Mouse (Mus musculus): ENCODE data around the gene Gm49711. TPM values are rescaled to one million over a fixed set of nuclear protein-coding genes. Genes with fewer than 3 reads are reported as not detected.

Gm49711 gene
- polyA plus RNA-seq (2015; fragmentation: Nextera tagmentation; extraction: Ambion mirVana), result 0.25 and 0.63 TPM in 2 replicates

- Histone ChIP-seq H3K9ac (peak within 1 kb of the TSS; percentile 83), H3K27me3 (no peaks in the 10 kb centered on the region), H3K9me3 (peaks cover 10% of the 10 kb centered on the region; the same call in 1 of the 2 replicates), H3K4me3 (peak within 1 kb of the TSS; percentile 88), H3K36me3 (peaks cover 23% of the 10 kb centered on the region), H3K27ac (peak within 1 kb of the TSS; percentile 86), H3K4me1 (peaks cover 21% of the 10 kb centered on the region), H3K4me2 (peak within 1 kb of the TSS; percentile 80)
- peak; percentile 87 for ATAC-seq (ENCODE audit: insufficient number of reproducible peaks, insufficient read depth, low FRiP score, low TSS enrichment, low read depth)
- under 1% methylated on average over 85 of the region's 99 CpGs for WGBS
Measured at GRCm38 (mm10) chr16:92057852-92058643, at the start of gene Gm49711, which contains the start of the genes Mrps6 and Slc5a3. TSS of gene Gm49711 (plus strand) at chr16:92058316. TSS of gene Mrps6 (plus strand) at chr16:92058270. TSS of gene Slc5a3 (plus strand) at chr16:92058322.

DNA sequence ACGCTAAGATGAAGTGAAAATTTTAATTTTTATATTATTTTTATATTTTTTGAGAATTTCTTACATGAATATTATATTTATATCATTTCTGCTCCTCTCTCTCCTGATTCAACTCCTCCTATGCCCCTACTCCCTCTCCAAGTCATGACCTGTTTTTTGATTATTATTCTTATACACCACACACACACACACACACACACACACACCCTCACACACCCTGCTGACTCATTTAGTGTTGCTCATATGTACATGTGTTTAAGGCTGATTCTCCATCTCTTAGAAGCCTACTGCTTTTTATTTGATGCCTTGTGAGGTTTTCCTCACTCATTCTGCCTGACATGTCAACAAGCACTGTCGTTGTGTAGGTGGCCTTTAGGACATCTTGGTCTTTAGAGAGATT is 48.5 kb upstream of the Gm49711 start:
- Histone ChIP-seq H3K4me1 (no peaks in the 10 kb centered on the region), H3K9ac (no peak overlapping the region), H3K36me3 (no peaks in the 10 kb centered on the region), H3K9me3 (0 out of 2 replicates have a peak, but pooled peaks cover 5% of the 10 kb centered on the region), H3K27ac (no peak overlapping the region), H3K27me3 (no peaks in the 10 kb centered on the region), H3K4me3 (no peak overlapping the region), H3K4me2 (no peak overlapping the region)
- ATAC-seq (ENCODE audit: insufficient number of reproducible peaks, insufficient read depth, low FRiP score, low TSS enrichment, low read depth), result no peak
- WGBS, result 86% methylated on average over 2 of the region's 2 CpGs

DNA sequence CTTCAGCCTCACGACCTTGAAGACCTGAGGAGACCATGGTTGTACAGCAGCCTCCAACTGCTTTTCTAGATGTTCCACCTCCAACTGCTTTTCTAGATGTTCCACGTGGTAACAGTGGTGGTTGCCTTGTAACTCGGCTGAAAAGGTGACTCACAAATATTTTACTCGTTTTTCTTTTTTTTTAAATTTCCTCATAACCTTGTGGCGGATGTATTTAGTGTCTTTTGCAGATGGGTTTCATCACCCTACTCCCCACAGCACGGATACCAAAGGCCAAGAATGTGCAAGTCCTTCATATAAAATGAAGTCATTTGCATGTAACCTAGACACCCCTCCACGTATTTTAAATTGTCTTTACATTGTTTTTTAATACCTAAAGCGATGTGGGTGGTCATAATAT is 41.3 kb upstream of the Gm49711 start:
- Histone ChIP-seq H3K4me3 (no peak overlapping the region), H3K4me2 (no peak overlapping the region), H3K27ac (no peak overlapping the region), H3K9me3 (no peaks in the 10 kb centered on the region), H3K36me3 (no peaks in the 10 kb centered on the region), H3K27me3 (no peaks in the 10 kb centered on the region), H3K4me1 (peaks cover 14% of the 10 kb centered on the region), H3K9ac (no peak overlapping the region)
- no peak for ATAC-seq (ENCODE audit: insufficient number of reproducible peaks, insufficient read depth, low FRiP score, low TSS enrichment, low read depth)
- 81% methylated on average over 8 of the region's 8 CpGs for WGBS

- no peaks in the 10 kb centered on the region for H3K27me3 ChIP-seq
- peak overlapping the region; percentile 71 for H3K27ac ChIP-seq
- H3K36me3 ChIP-seq, result no peaks in the 10 kb centered on the region
- H3K9me3 ChIP-seq, result no peaks in the 10 kb centered on the region
- 10% methylated on average over 26 of the region's 26 CpGs for WGBS
- peak overlapping the region; percentile 62 for H3K4me2 ChIP-seq
- H3K9ac ChIP-seq, result peak overlapping the region; percentile 65
- no peak for ATAC-seq (ENCODE audit: insufficient number of reproducible peaks, insufficient read depth, low FRiP score, low TSS enrichment, low read depth)
- H3K4me3 ChIP-seq, result peak overlapping the region; percentile 39
- peaks cover 20% of the 10 kb centered on the region for H3K4me1 ChIP-seq
Measured at GRCm38 (mm10) chr16:92019141-92020118, 38.7 kb upstream of the Gm49711 start.

DNA sequence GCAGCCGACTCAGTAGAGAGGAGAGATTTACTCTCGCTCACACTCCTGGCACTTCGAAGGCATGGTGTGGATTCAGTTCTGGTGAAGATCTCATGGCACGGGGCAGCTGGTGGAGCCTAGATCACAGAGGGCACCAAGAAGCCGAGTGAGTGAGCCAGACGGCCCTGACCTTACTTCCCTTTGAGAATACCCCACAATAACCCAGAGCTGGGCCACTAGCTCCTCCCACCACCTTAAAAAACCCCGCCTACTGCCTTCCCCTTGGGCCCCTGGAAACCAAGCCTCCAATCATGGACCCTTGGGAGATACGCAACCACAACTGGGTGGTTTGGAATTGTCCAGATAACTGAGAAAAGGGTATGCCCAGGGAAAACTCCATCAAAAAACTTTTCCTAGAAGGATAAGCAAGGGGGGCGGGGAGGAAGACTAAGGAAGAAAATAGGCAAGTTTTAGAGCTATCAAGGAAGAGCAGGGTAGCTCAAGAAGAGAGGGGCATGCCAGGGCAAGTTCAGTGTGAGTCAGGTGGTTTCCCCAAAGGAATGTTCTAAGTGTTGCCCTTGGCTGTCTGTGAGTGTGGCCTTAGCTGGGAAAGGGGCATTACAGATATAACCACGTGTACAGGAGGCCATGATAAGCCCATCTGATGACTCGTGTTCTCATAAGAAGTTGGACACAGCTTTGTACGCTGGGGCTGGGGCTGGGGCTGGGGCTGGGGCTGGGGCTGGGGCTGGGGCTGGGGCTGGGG is 36.3 kb upstream of the Gm49711 start:
- H3K27ac ChIP-seq, result no peak overlapping the region
- H3K4me2 ChIP-seq, result no peak overlapping the region
- no peaks in the 10 kb centered on the region for H3K9me3 ChIP-seq
- WGBS, result 75% methylated on average over 12 of the region's 12 CpGs
- no peaks in the 10 kb centered on the region for H3K36me3 ChIP-seq
- no peak for ATAC-seq (ENCODE audit: insufficient number of reproducible peaks, insufficient read depth, low FRiP score, low TSS enrichment, low read depth)
- H3K4me3 ChIP-seq, result no peak overlapping the region
- no peak overlapping the region for H3K9ac ChIP-seq
- H3K4me1 ChIP-seq, result peaks cover 20% of the 10 kb centered on the region
- no peaks in the 10 kb centered on the region for H3K27me3 ChIP-seq

GRCm38 (mm10) chr16:92022494-92023283 is 35.4 kb upstream of the Gm49711 start:
- Histone ChIP-seq H3K27ac (no peak overlapping the region), H3K4me3 (no peak overlapping the region), H3K9me3 (no peaks in the 10 kb centered on the region), H3K9ac (no peak overlapping the region), H3K4me2 (no peak overlapping the region), H3K27me3 (no peaks in the 10 kb centered on the region), H3K36me3 (no peaks in the 10 kb centered on the region), H3K4me1 (peaks cover 20% of the 10 kb centered on the region)
- WGBS, result 62% methylated on average over 20 of the region's 20 CpGs
- ATAC-seq (ENCODE audit: insufficient number of reproducible peaks, insufficient read depth, low FRiP score, low TSS enrichment, low read depth), result no peak

DNA sequence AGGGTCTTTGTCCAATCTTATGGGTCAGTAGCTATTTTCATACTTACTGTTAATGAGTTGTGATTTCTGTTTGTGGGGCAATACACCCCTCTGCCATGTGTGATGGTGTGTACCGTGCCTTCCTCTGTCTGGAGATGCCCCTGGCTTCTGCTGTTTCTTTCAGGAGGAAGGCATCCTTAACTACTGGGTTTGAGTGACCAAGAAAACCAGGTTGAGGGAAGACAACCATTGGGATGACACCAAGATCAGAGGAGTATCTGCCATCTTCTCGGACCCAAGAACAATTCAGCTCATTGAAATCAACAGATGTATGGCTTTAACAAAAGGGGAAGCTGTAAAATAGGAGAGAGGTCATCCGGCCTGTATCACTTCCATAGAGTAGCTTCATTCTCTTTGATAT is 24.8 kb upstream of the Gm49711 start:
- Histone ChIP-seq H3K4me3 (no peak overlapping the region), H3K9ac (no peak overlapping the region), H3K36me3 (no peaks in the 10 kb centered on the region), H3K27me3 (no peaks in the 10 kb centered on the region), H3K4me1 (no peaks in the 10 kb centered on the region), H3K27ac (no peak overlapping the region), H3K9me3 (no peaks in the 10 kb centered on the region), H3K4me2 (no peak overlapping the region)
- ATAC-seq (ENCODE audit: insufficient number of reproducible peaks, insufficient read depth, low FRiP score, low TSS enrichment, low read depth), result no peak
- WGBS, result 87% methylated on average over 3 of the region's 3 CpGs

DNA sequence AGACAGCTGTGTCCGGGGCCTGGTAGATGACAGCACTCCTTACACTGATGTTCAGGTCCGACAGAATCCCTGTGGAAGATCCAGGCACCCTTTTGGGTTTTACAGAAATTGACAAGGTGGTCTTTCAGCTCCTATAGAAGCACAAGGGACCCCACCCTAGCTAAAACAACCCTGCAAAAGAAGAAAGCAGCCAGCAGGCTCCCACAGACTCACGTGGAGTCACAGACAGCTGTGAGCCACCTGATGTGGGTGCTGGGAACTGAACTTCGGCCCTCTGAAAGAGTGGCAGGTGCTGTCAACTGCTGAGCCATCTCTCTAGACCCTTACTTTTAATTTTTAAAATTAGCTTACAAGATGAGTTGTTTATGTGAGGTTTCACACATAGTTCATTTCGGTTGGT is 23.4 kb upstream of the Gm49711 start:
- Histone ChIP-seq H3K9ac (no peak overlapping the region), H3K4me1 (no peaks in the 10 kb centered on the region), H3K4me2 (no peak overlapping the region), H3K27me3 (no peaks in the 10 kb centered on the region), H3K9me3 (no peaks in the 10 kb centered on the region), H3K36me3 (no peaks in the 10 kb centered on the region), H3K4me3 (no peak overlapping the region), H3K27ac (no peak overlapping the region)
- ATAC-seq (ENCODE audit: insufficient number of reproducible peaks, insufficient read depth, low FRiP score, low TSS enrichment, low read depth), result no peak
- WGBS, result 69% methylated on average over 5 of the region's 5 CpGs

DNA sequence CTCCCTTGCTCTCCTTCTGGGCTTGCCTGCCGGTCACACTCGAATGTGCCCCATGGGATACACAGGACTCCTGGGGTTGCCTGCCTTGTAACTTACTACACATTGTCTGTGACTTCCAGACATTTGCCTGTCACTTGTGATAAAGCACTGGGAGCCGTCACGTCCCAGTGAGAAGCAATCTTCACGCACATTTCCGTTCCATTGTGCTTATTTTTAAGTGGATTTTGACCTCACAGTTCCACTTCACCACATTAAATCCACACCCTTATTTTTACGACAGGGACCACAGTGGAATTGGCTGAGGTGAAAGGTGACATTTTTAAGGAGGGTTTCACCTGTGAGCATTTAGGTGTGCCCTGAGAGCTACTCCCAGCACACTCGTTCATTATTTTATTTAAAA is 21.4 kb upstream of the Gm49711 start:
- 75% methylated on average over 8 of the region's 8 CpGs for WGBS
- Histone ChIP-seq H3K4me2 (no peak overlapping the region), H3K27me3 (no peaks in the 10 kb centered on the region)

DNA sequence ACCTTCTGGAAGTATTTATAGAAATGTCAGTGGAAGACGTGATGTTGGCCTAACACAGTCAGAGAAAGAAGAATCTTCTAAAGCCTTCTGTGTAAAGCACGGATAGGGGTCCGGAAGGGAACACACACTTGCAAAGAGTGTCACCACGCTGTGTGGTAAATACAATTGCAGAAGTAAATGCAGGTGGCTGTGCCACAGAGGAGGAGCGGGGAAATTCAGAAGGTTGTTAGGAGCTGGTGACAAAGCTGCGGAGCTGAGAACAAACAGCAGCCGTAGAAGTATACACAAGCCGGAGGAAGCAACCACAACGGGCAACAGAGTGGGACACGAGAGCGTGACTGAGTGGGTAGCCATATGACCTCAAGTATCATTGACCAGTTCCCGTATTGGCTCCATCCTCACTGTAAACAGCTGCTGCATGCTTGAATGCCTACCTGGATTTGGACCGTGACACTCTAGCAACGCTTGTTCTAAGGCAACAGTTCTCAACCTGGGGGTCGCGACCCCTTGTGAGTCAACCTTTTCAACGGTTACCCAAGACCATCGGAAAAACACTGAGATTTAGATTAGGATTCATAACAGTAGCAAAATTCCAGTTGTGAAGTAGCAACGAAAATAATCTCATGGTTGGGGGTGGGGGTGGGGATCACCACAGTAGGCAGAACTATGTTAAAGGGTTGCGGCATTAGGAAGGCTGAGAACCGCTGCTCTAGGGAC is 20.1 kb upstream of the Gm49711 start:
- H3K4me3 ChIP-seq, result no peak overlapping the region
- H3K27ac ChIP-seq, result no peak overlapping the region
- ATAC-seq (ENCODE audit: insufficient number of reproducible peaks, insufficient read depth, low FRiP score, low TSS enrichment, low read depth), result no peak
- no peaks in the 10 kb centered on the region for H3K9me3 ChIP-seq
- H3K36me3 ChIP-seq, result no peaks in the 10 kb centered on the region
- 83% methylated on average over 21 of the region's 21 CpGs for WGBS
- H3K9ac ChIP-seq, result no peak overlapping the region
- no peak overlapping the region for H3K4me2 ChIP-seq
- no peaks in the 10 kb centered on the region for H3K27me3 ChIP-seq
- no peaks in the 10 kb centered on the region for H3K4me1 ChIP-seq

More for the DNA sequence above, 21.4 kb upstream of the Gm49711 start:
- no peaks in the 10 kb centered on the region for H3K4me1 ChIP-seq
- H3K9ac ChIP-seq, result no peak overlapping the region
- ATAC-seq (ENCODE audit: insufficient number of reproducible peaks, insufficient read depth, low FRiP score, low TSS enrichment, low read depth), result no peak
- no peak overlapping the region for H3K4me3 ChIP-seq
- H3K9me3 ChIP-seq, result no peaks in the 10 kb centered on the region
- H3K27ac ChIP-seq, result no peak overlapping the region
- H3K36me3 ChIP-seq, result no peaks in the 10 kb centered on the region
